Mouse (Mus musculus): ENCODE measurements around the gene Vmn1r25.
"Not testable (repeated sequence)": the region's sequence is repeated elsewhere in the genome, so short reads cannot be mapped to it uniquely, and the experiment has no call there.

The Vmn1r25 gene

GRCm38 (mm10) chr6:57980710-57981109 lies at the start of gene Vmn1r25:
TSS of gene Vmn1r25 (minus strand) at chr6:57980810.
- in situ Hi-C loops (cut with MboI, MseI): no loop called here

- in situ Hi-C loops (cut with MboI, MseI): not testable (repeated sequence)
Measured at GRCm38 (mm10) chr6:58017478-58017877, 36.9 kb upstream of the Vmn1r25 start.

- in situ Hi-C loops (cut with MboI, MseI): no loop called here
Measured at GRCm38 (mm10) chr6:58015059-58015458, 34.4 kb upstream of the Vmn1r25 start, which contains the start of gene Vmn1r26. TSS of gene Vmn1r26 (minus strand) at chr6:58015159.

GRCm38 (mm10) chr6:57961403-57961802 lies 19.2 kb downstream of the Vmn1r25 start, which contains the start of gene Vmn1r24:
TSS of gene Vmn1r24 (minus strand) at chr6:57961503.
- in situ Hi-C loops (cut with MboI, MseI): not testable (repeated sequence)
